In the genomic region with DNA sequence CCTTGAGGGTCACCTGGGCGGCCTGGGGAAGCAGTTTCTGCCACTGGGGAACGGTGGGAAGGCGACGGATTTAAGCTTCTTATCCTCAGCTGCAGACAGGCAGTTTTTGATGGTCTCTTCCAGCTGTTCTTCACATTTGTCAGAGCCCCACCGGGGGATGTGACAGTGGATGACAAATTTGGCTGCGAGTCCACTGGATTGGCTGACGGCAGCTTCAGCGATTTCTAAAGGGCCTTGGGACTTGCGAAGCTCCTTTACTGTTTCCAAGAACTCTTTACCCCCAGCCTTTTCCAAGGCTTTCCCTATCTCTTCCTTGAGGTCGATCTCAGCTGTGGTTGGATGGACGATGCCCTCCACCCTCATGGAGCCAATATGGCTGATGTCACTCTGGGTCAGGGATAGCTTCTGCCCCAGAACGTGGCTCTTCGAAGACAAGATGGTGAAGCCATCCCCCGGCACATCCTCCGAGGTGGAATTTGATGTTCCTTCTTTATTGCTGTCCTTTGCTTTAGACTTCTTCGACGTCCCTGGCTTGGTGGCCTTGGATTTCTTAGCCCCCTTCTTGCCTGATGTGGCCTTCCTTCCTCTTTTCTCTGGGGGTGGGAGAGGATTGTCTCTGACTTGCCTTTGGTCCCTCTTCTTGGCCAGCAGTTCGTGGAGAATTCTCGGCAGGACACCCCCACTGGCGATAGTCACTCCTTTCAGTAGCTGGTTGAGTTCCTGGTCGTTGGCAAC, we compare ENCODE assay signal across 16 mouse cellular contexts.
A peak's percentile ranks its signal among the peaks of the same experiment; 100 is the strongest.
DNase-seq lines count a peak whose midpoint lies in the region; TF ChIP-seq lines count a peak whose summit lies in the region.
"Had no signal": no experiment of that assay in that cellular context is flagged by ENCODE, and none has a peak within 500 bp of the region (broad histone marks: within the 10 kb centered on the region; RNA-seq: fewer than 3 reads in every experiment).

No protein-coding gene starts in this region.

- peaks cover 3% of the 10 kb centered on the region for H3K36me3 ChIP-seq in limb, embryonic 10.5 days
- H3K36me3 ChIP-seq: forebrain, embryonic 12.5 days; midbrain, embryonic 13.5 days; stomach, embryonic 15.5 days had no signal

- intact Hi-C loops in left cerebral cortex, postnatal 10 days (cut with DNase I) = no loop called here

- peak; percentile 93 for DNase-seq in heart, adult 11 months
- no peak for DNase-seq in heart, adult 8-10 months (ENCODE audit: low spot score)
- DNase-seq in lung, postnatal 10 days = peak; percentile 20
- DNase-seq in lung, adult 2 months = no peak
- DNase-seq in adrenal gland, postnatal 14 days = peak; percentile 61
- DNase-seq in heart, postnatal 4 days = peak; percentile 45
- DNase-seq in limb, embryonic 10.5 days (ENCODE audit: low spot score) = no peak
- no peak for DNase-seq in left cerebral cortex, postnatal 10 days (ENCODE audit: extremely low spot score in 1 of 2, low spot score in 2 of 2)
- DNase-seq: cerebellum, adult 2 months; cerebellum, postnatal 36 days; gastrocnemius, adult 2 months had no signal

- H3K4me1 ChIP-seq in lung, adult 2 months (ENCODE audit: control insufficient read depth, insufficient read depth, low read length) = no peaks in the 10 kb centered on the region
- H3K4me1 ChIP-seq in limb, embryonic 10.5 days = no peaks in the 10 kb centered on the region
- H3K4me1 ChIP-seq: stomach, embryonic 15.5 days had no signal

- H3K4me3 ChIP-seq in lung, adult 2 months (replicated peaks; ENCODE audit: extremely low read depth, low read depth, low read length) = no peak overlapping the region
- H3K4me3 ChIP-seq in limb, embryonic 10.5 days = no peak overlapping the region
- H3K4me3 ChIP-seq: forebrain, embryonic 12.5 days; gastrocnemius, adult 2 months; liver, embryonic 15.5 days; midbrain, embryonic 13.5 days; stomach, embryonic 15.5 days had no signal

- no peak for TF ChIP-seq CTCF in lung, adult 2 months (IDR thresholded peaks at IDR 0.05; ENCODE audit: insufficient read depth, low read length)

- no peak for TF ChIP-seq POLR2A in lung, adult 2 months (IDR thresholded peaks at IDR 0.05; ENCODE audit: borderline replicate concordance, extremely low read depth, low read depth, low read length)

- H3K27me3 ChIP-seq in limb, embryonic 10.5 days (ENCODE audit: low read depth, poor library complexity, severe bottlenecking) = no peaks in the 10 kb centered on the region
- H3K27me3 ChIP-seq: forebrain, embryonic 12.5 days; liver, embryonic 15.5 days; midbrain, embryonic 13.5 days; stomach, embryonic 15.5 days had no signal

- no peaks in the 10 kb centered on the region for H3K9me3 ChIP-seq in limb, embryonic 10.5 days (replicated peaks)
- H3K9me3 ChIP-seq: forebrain, embryonic 12.5 days; liver, embryonic 15.5 days; midbrain, embryonic 13.5 days; stomach, embryonic 15.5 days had no signal

- 86% methylated on average over 21 of the region's 21 CpGs for WGBS in lung, adult 2 months
- WGBS in limb, embryonic 10.5 days = 91% methylated on average over 21 of the region's 21 CpGs

- H3K27ac ChIP-seq in limb, embryonic 10.5 days = no peak overlapping the region
- H3K27ac ChIP-seq: forebrain, embryonic 12.5 days; gastrocnemius, adult 2 months; kidney, postnatal 0 days; liver, embryonic 15.5 days; midbrain, embryonic 13.5 days; stomach, embryonic 15.5 days had no signal

Comparison
In these comparisons a context has a peak if more than half of its experiments do, and no peak if none do; other contexts are left out.
1. DNase-seq: peak in heart, adult 11 months (single experiment), lung, postnatal 10 days (single experiment), adrenal gland, postnatal 14 days (single experiment) and heart, postnatal 4 days (single experiment); none in heart, adult 8-10 months (single experiment), lung, adult 2 months (single experiment), limb, embryonic 10.5 days (single experiment) and left cerebral cortex, postnatal 10 days (0 of 2).